Mouse (Mus musculus) kidney, embryonic 14.5 days (tissue): Measurements from ENCODE around the gene Tmem268. TPM values are rescaled to one million over a fixed set of nuclear protein-coding genes. Genes with fewer than 3 reads are reported as not detected.
A peak's percentile ranks its signal among the peaks of the same experiment; 100 is the strongest.

ENCODE experiments used
- ATAC-seq: fragments of 200-750 bp; cut with Nextera tagmentation; 2 replicates; pipeline ENCODE4 v1.8.0; 2017; ENCODE audit warnings: moderate number of reproducible peaks, mild to moderate bottlenecking, moderate TSS enrichment, moderate library complexity; ENCODE audit not compliant: low FRiP score, low TSS enrichment
- H3K27ac ChIP-seq: fragments of 300-500 bp; sonication (generic); 2 replicates; pipeline ENCODE4 v1.5.1; 2014; ENCODE audit warnings: low read depth, mild to moderate bottlenecking, low read length, moderate library complexity, mixed read lengths
- H3K27me3 ChIP-seq: fragments of 300-500 bp; sonication (generic); 2 replicates; pipeline ENCODE4 v1.6.1; 2014; ENCODE audit warnings: mild to moderate bottlenecking, low read length; ENCODE audit not compliant: control insufficient read depth, insufficient read depth
- H3K36me3 ChIP-seq: fragments of 300-500 bp; sonication (generic); 2 replicates; pipeline ENCODE4 v1.6.1; 2014; ENCODE audit warnings: low read length, mixed read lengths; ENCODE audit not compliant: control insufficient read depth, insufficient read depth
- H3K4me1 ChIP-seq: fragments of 300-500 bp; sonication (generic); 2 replicates; pipeline ENCODE4 v1.6.1; 2014; ENCODE audit warnings: low read length, mixed read lengths; ENCODE audit not compliant: control insufficient read depth, insufficient read depth
- H3K4me2 ChIP-seq: fragments of 300-500 bp; sonication (generic); replicated peaks from 2 replicates; pipeline ENCODE4 v1.6.1; 2014; ENCODE audit warnings: low read depth, mild to moderate bottlenecking, low read length
- H3K4me3 ChIP-seq: fragments of 300-500 bp; sonication (generic); 2 replicates; pipeline ENCODE4 v1.5.1; 2014; ENCODE audit warnings: mild to moderate bottlenecking, low read length
- H3K9ac ChIP-seq: fragments of 300-500 bp; sonication (generic); 2 replicates; pipeline ENCODE4 v1.6.1; 2014; ENCODE audit warnings: low read depth, mild to moderate bottlenecking, low read length, moderate library complexity
- H3K9me3 ChIP-seq: fragments of 300-500 bp; sonication (generic); 2 replicates; pipeline ENCODE4 v1.6.1; 2016; ENCODE audit warnings: low read length; ENCODE audit not compliant: control insufficient read depth
- WGBS: fragments of 180-500 bp; shearing (Covaris S2); extraction: QIAGEN DNeasy Blood & Tissue Kit; methylation state at CpG from one replicate; pipeline ENCODE4 v1.1.7; 2014; 5-methylcytosine and 5-hydroxymethylcytosine counted together
- polyA plus RNA-seq: library from polyadenylated mRNA; unstranded; fragments of >200 nt; fragmentation: Nextera tagmentation; extraction: Ambion mirVana; gene quantifications from 2 replicates; pipeline ENCODE4 v1.2.1, GENCODE M21; 2014

The Tmem268 gene
- 4.6 and 7.9 TPM in 2 replicates for polyA plus RNA-seq

- Histone ChIP-seq H3K27me3 (no peaks in the 10 kb centered on the region), H3K27ac (peak within 1 kb of the TSS; percentile 55), H3K4me2 (peak within 1 kb of the TSS; percentile 80), H3K4me3 (peak within 1 kb of the TSS; percentile 62), H3K4me1 (peaks cover 24% of the 10 kb centered on the region), H3K9me3 (no peaks in the 10 kb centered on the region), H3K9ac (peak within 1 kb of the TSS; percentile 87), H3K36me3 (peaks cover 4% of the 10 kb centered on the region; the same call in 1 of the 2 replicates)
- WGBS: under 1% methylated on average over 78 of the region's 81 CpGs
- ATAC-seq: peak; percentile 80
These were observed at the start of gene Tmem268 for GRCm38 (mm10) chr4:63558407-63559081. TSS of gene Tmem268 (plus strand) at chr4:63558781.

GRCm38 (mm10) chr4:63512921-63513320, 45.7 kb upstream of the Tmem268 start:
- WGBS: 81% methylated on average over 2 of the region's 2 CpGs
- no peaks in the 10 kb centered on the region for H3K27me3 ChIP-seq
- no peak for ATAC-seq

DNA sequence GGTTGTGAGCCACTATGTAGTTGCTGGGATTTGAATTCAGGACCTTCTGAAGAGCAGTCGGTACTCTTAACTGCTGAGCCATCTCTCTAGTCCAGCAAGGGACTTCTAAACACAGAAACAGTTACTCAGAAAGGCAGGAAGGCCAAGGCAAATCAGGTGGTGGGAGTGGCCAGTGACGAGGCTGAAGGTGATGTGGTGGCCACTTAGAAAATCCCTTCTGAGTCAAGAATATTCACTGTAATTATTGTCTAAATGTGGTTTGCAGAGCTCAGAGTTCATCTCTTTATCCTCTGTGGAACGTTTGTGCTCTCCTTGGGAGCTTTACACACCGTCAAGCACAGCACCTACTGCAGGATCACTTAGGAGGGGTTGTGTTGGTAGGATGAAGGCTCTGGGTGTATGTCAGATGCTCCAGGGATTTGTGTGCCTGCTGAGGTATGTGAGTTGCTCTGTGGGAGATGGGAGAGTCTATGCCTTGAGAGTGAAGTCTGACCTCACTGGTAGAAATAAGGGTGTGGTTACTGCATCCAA, 44.1 kb upstream of the Tmem268 start:
- no peak overlapping the region for H3K4me2 ChIP-seq
- no peaks in the 10 kb centered on the region for H3K27me3 ChIP-seq
- WGBS: 74% methylated on average over 4 of the region's 4 CpGs
- no peak overlapping the region for H3K4me3 ChIP-seq
- H3K27ac ChIP-seq: no peak overlapping the region
- no peaks in the 10 kb centered on the region for H3K4me1 ChIP-seq
- no peaks in the 10 kb centered on the region for H3K9me3 ChIP-seq
- no peaks in the 10 kb centered on the region for H3K36me3 ChIP-seq
- no peak for ATAC-seq
- no peak overlapping the region for H3K9ac ChIP-seq

More at GRCm38 (mm10) chr4:63512921-63513320, 45.7 kb upstream of the Tmem268 start:
- Histone ChIP-seq H3K9me3 (no peaks in the 10 kb centered on the region), H3K27ac (no peak overlapping the region), H3K4me1 (no peaks in the 10 kb centered on the region), H3K9ac (no peak overlapping the region), H3K4me3 (no peak overlapping the region), H3K4me2 (no peak overlapping the region), H3K36me3 (no peaks in the 10 kb centered on the region)

GRCm38 (mm10) chr4:63515021-63515420, 43.6 kb upstream of the Tmem268 start:
- Histone ChIP-seq H3K4me3 (no peak overlapping the region), H3K27ac (no peak overlapping the region), H3K36me3 (no peaks in the 10 kb centered on the region), H3K4me2 (no peak overlapping the region), H3K27me3 (no peaks in the 10 kb centered on the region), H3K4me1 (no peaks in the 10 kb centered on the region), H3K9me3 (no peaks in the 10 kb centered on the region), H3K9ac (no peak overlapping the region)
- WGBS: 77% methylated on average over 5 of the region's 5 CpGs
- no peak for ATAC-seq

- no peak overlapping the region for H3K4me2 ChIP-seq
- no peaks in the 10 kb centered on the region for H3K36me3 ChIP-seq
- H3K4me3 ChIP-seq: no peak overlapping the region
- no peaks in the 10 kb centered on the region for H3K9me3 ChIP-seq
- no peak overlapping the region for H3K27ac ChIP-seq
- no peaks in the 10 kb centered on the region for H3K4me1 ChIP-seq
- 86% methylated on average over 2 of the region's 2 CpGs for WGBS
- H3K9ac ChIP-seq: no peak overlapping the region
- no peaks in the 10 kb centered on the region for H3K27me3 ChIP-seq
- no peak for ATAC-seq
These were observed 36.7 kb upstream of the Tmem268 start for GRCm38 (mm10) chr4:63521813-63522419.

DNA sequence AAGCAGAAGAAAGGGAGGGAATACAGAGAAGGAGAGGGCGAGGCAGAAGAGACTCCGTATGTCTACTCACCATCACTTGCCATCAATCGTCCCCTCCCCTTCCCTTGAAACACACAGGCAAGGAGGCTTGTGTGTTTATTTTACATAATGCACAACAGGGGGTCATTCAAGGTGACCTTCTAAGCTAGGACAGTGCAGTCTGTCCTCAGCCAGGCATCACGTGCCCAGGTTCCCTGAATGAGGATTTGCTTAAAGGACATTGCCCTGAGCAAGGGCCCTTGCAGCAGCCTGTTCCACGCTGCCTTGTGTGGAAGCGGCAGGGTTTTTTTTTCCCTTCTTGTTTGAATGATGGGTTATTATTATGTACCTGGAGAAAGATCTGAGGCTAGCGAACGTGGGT, 33.1 kb upstream of the Tmem268 start:
- WGBS: 90% methylated on average over 8 of the region's 8 CpGs

GRCm38 (mm10) chr4:63528946-63529345, 29.6 kb upstream of the Tmem268 start:
- Histone ChIP-seq H3K27ac (no peak overlapping the region), H3K36me3 (no peaks in the 10 kb centered on the region), H3K4me1 (no peaks in the 10 kb centered on the region), H3K9ac (no peak overlapping the region), H3K4me3 (no peak overlapping the region), H3K9me3 (no peaks in the 10 kb centered on the region), H3K27me3 (no peaks in the 10 kb centered on the region), H3K4me2 (no peak overlapping the region)
- no peak for ATAC-seq
- WGBS: 52% methylated on average over 6 of the region's 6 CpGs

More for the DNA sequence above, 33.1 kb upstream of the Tmem268 start:
- Histone ChIP-seq H3K27ac (no peak overlapping the region), H3K4me1 (no peaks in the 10 kb centered on the region), H3K4me3 (no peak overlapping the region), H3K9me3 (no peaks in the 10 kb centered on the region), H3K27me3 (no peaks in the 10 kb centered on the region), H3K9ac (no peak overlapping the region), H3K36me3 (no peaks in the 10 kb centered on the region), H3K4me2 (no peak overlapping the region)
- ATAC-seq: no peak

DNA sequence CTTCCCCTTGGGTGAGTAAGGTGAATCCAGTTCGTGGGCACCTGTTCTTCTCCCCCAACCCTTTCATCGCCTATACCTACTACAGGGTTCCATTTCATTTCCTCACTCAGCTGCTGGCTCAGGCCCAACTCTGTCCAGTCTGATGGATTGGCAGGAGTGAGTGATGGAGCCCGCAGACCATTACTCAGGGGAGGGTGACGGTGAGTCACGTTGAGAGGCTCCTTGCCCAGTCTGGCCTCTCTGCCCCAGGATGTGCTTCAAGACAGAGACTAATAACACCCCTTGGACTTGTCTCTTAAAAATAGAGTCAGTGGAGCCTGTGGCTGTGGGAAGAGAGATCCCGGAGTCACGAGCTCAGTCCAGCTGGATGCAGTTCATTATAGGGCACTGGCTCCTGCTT, 28.2 kb upstream of the Tmem268 start:
- H3K27me3 ChIP-seq: no peaks in the 10 kb centered on the region
- no peaks in the 10 kb centered on the region for H3K4me1 ChIP-seq
- no peak overlapping the region for H3K9ac ChIP-seq
- no peak overlapping the region for H3K27ac ChIP-seq
- H3K4me2 ChIP-seq: no peak overlapping the region
- no peaks in the 10 kb centered on the region for H3K36me3 ChIP-seq
- no peaks in the 10 kb centered on the region for H3K9me3 ChIP-seq
- H3K4me3 ChIP-seq: no peak overlapping the region
- WGBS: 72% methylated on average over 7 of the region's 7 CpGs
- ATAC-seq: no peak

- WGBS: 85% methylated on average over 4 of the region's 4 CpGs
- no peaks in the 10 kb centered on the region for H3K36me3 ChIP-seq
- no peak overlapping the region for H3K9ac ChIP-seq
- no peak for ATAC-seq
- H3K27me3 ChIP-seq: no peaks in the 10 kb centered on the region
- no peaks in the 10 kb centered on the region for H3K9me3 ChIP-seq
- no peak overlapping the region for H3K4me2 ChIP-seq
- H3K4me1 ChIP-seq: no peaks in the 10 kb centered on the region
- H3K27ac ChIP-seq: no peak overlapping the region
- H3K4me3 ChIP-seq: no peak overlapping the region
These were observed 21.0 kb upstream of the Tmem268 start for GRCm38 (mm10) chr4:63537602-63538001.
